In genomic region chr19:5637069-5638047, GRCm38 (mm10) we compare ENCODE assay signal across 8 mouse cellular contexts. TPM values are rescaled to one million over a fixed set of nuclear protein-coding genes. Genes with fewer than 3 reads are reported as not detected.
A peak's percentile ranks its signal among the peaks of the same experiment; 100 is the strongest.
DNase-seq lines count a peak whose midpoint lies in the region; ATAC-seq and TF ChIP-seq lines count a peak whose summit lies in the region.

Gene Rela, plus strand, starts transcription at chr19:5637483.

- peak within 1 kb of the TSS; percentile 94 for H3K27ac ChIP-seq in cortical plate, adult 2 months (ENCODE audit: insufficient read depth, low read length)

- peak; percentile 81 for ATAC-seq in activated CD4-positive, CD25-positive, alpha-beta regulatory T cell, adult 4 months
- peak; percentile 83 for ATAC-seq in megakaryocyte progenitor cell, adult 5-6 weeks (replicated peaks; ENCODE audit: poor library complexity)

- peaks cover 5% of the 10 kb centered on the region; the same call in 1 of the 2 replicates for H3K4me1 ChIP-seq in cortical plate, adult 2 months (ENCODE audit: control insufficient read depth, insufficient read depth, low read length)

- peak; percentile 88 for DNase-seq in gastrocnemius, postnatal 10 days
- peak; percentile 95 for DNase-seq in induced T-regulatory cell, adult 2 months (ENCODE audit: low read depth)
- DNase-seq in left cerebral cortex, adult 9 months (ENCODE audit: low spot score in 2 of 2): peak; percentile 53 to 89
- peak; percentile 89 for DNase-seq in right cerebral cortex, postnatal 14 days
- peak; percentile 88 to 94 for DNase-seq in urinary bladder, postnatal 36 days (ENCODE audit: low spot score in 2 of 2)

- TF ChIP-seq CTCF in cortical plate, adult 2 months (IDR thresholded peaks at IDR 0.05; ENCODE audit: extremely low read depth, insufficient read depth, low read length): no peak

- peak within 1 kb of the TSS; percentile 98 for H3K4me3 ChIP-seq in cortical plate, adult 2 months (ENCODE audit: insufficient read depth, low read length)

- peak; percentile 41; the same call in 1 of the 2 replicates for TF ChIP-seq POLR2A in cortical plate, adult 2 months (IDR thresholded peaks at IDR 0.05; ENCODE audit: extremely low read depth, insufficient read depth, low read length)

RNA-seq across cellular contexts. Expression of gene Rela, which starts in this region (rescaled TPM):
- polyA plus RNA-seq in activated CD4-positive, CD25-positive, alpha-beta regulatory T cell, adult 4 months (2017; shearing (Covaris generic)): 100 to 1,000 TPM in 1 of 2 experiments, 10 to 100 TPM in 1; 96.1 to 107 TPM
- polyA plus RNA-seq in cortical plate, adult 2 months (2012; rRNA removed): 30.9 and 32.5 TPM in 2 replicates
- 10 to 100 TPM; 20.0 to 28.8 TPM for total RNA-seq in gastrocnemius, postnatal 10 days (2021)
- total RNA-seq in megakaryocyte progenitor cell, adult 5-6 weeks (2015): 37.2 and 40.0 TPM in 2 replicates
- total RNA-seq in megakaryocyte progenitor cell, adult 5-6 weeks (2017): 36.4 and 43.2 TPM in 2 replicates

Comparison
In these comparisons a context has a peak if more than half of its experiments do, and no peak if none do; other contexts are left out.
1. Peak in every context shown above with its lines: DNase-seq, ATAC-seq, H3K4me3 ChIP-seq and H3K27ac ChIP-seq.